20 mouse cellular contexts compared by ENCODE assay signal in genomic region chr6:128001587-128001986, GRCm38 (mm10).
DNase-seq lines count a peak whose midpoint lies in the region; ATAC-seq lines count a peak whose summit lies in the region.
"Had no signal": no experiment of that assay in that cellular context is flagged by ENCODE, and none has a peak within 500 bp of the region (broad histone marks: within the 10 kb centered on the region; RNA-seq: fewer than 3 reads in every experiment).

No protein-coding gene starts in this region.

- no peak overlapping the region for H3K4me3 ChIP-seq in neural tube, embryonic 13.5 days
- no peak overlapping the region for H3K4me3 ChIP-seq in neural tube, embryonic 15.5 days (replicated peaks)
- H3K4me3 ChIP-seq in embryonic facial prominence, embryonic 15.5 days (replicated peaks) = no peak overlapping the region
- H3K4me3 ChIP-seq: heart, embryonic 10.5 days; midbrain, embryonic 12.5 days had no signal

- 0 out of 2 replicates have a peak overlapping the region, but pooled peaks have one; percentile 33 for H3K27ac ChIP-seq in neural tube, embryonic 13.5 days (replicated peaks)
- H3K27ac ChIP-seq in neural tube, embryonic 15.5 days (replicated peaks) = no peak overlapping the region
- H3K27ac ChIP-seq in embryonic facial prominence, embryonic 15.5 days (replicated peaks) = peak overlapping the region; percentile 13; the same call in 1 of the 2 replicates
- H3K27ac ChIP-seq: hindbrain, postnatal 0 days; midbrain, embryonic 12.5 days had no signal

- no peak overlapping the region for H3K4me2 ChIP-seq in neural tube, embryonic 13.5 days
- H3K4me2 ChIP-seq in neural tube, embryonic 15.5 days = no peak overlapping the region
- H3K4me2 ChIP-seq in embryonic facial prominence, embryonic 15.5 days (replicated peaks) = no peak overlapping the region
- H3K4me2 ChIP-seq: midbrain, embryonic 12.5 days had no signal

- no peak overlapping the region for H3K9ac ChIP-seq in neural tube, embryonic 13.5 days
- H3K9ac ChIP-seq in neural tube, embryonic 15.5 days (replicated peaks) = no peak overlapping the region
- no peak overlapping the region for H3K9ac ChIP-seq in embryonic facial prominence, embryonic 15.5 days
- H3K9ac ChIP-seq: liver, postnatal 0 days; midbrain, embryonic 12.5 days had no signal

- ATAC-seq in neural tube, embryonic 13.5 days (ENCODE audit: low read depth) = no peak
- ATAC-seq in neural tube, embryonic 15.5 days (ENCODE audit: low FRiP score) = no peak
- no peak for ATAC-seq in embryonic facial prominence, embryonic 15.5 days (ENCODE audit: insufficient number of reproducible peaks, low FRiP score, low TSS enrichment, low read depth)
- peak; percentile 55 for ATAC-seq in megakaryocyte progenitor cell, adult 5-6 weeks (replicated peaks; ENCODE audit: poor library complexity)
- ATAC-seq: CD4-positive, CD25-positive, alpha-beta regulatory T cell, adult 4 months; liver, postnatal 0 days had no signal

- H3K36me3 ChIP-seq in neural tube, embryonic 13.5 days = no peaks in the 10 kb centered on the region
- H3K36me3 ChIP-seq in neural tube, embryonic 15.5 days = no peaks in the 10 kb centered on the region
- no peaks in the 10 kb centered on the region for H3K36me3 ChIP-seq in embryonic facial prominence, embryonic 15.5 days
- H3K36me3 ChIP-seq: G1E; midbrain, embryonic 12.5 days had no signal

- H3K27me3 ChIP-seq in neural tube, embryonic 13.5 days = no peaks in the 10 kb centered on the region
- no peaks in the 10 kb centered on the region for H3K27me3 ChIP-seq in neural tube, embryonic 15.5 days (replicated peaks)
- no peaks in the 10 kb centered on the region for H3K27me3 ChIP-seq in embryonic facial prominence, embryonic 15.5 days
- H3K27me3 ChIP-seq: midbrain, embryonic 12.5 days had no signal

- H3K4me1 ChIP-seq in neural tube, embryonic 13.5 days (replicated peaks) = peaks cover 38% of the 10 kb centered on the region
- peaks cover 30% of the 10 kb centered on the region for H3K4me1 ChIP-seq in neural tube, embryonic 15.5 days
- peaks cover 61% of the 10 kb centered on the region for H3K4me1 ChIP-seq in embryonic facial prominence, embryonic 15.5 days

- WGBS in neural tube, embryonic 13.5 days = 52% methylated on average over 1 of the region's 1 CpGs
- 76% methylated on average over 1 of the region's 1 CpGs for WGBS in neural tube, embryonic 15.5 days
- 70% methylated on average over 1 of the region's 1 CpGs for WGBS in embryonic facial prominence, embryonic 15.5 days

- H3K9me3 ChIP-seq in neural tube, embryonic 13.5 days = no peaks in the 10 kb centered on the region
- no peaks in the 10 kb centered on the region for H3K9me3 ChIP-seq in neural tube, embryonic 15.5 days (replicated peaks)
- H3K9me3 ChIP-seq in embryonic facial prominence, embryonic 15.5 days (replicated peaks) = no peaks in the 10 kb centered on the region
- H3K9me3 ChIP-seq: heart, embryonic 10.5 days; midbrain, embryonic 12.5 days had no signal

- DNase-seq in right cerebral cortex, postnatal 14 days = no peak
- DNase-seq in spleen, postnatal 14 days (ENCODE audit: low spot score in 2 of 2) = no peak
- no peak for DNase-seq in lung, postnatal 10 days
- DNase-seq: cerebellum, postnatal 25 days; gastrocnemius, postnatal 25 days; heart, postnatal 36 days; kidney, adult 8-10 months; kidney, postnatal 25 days; liver; liver, postnatal 0 days; lung, postnatal 4 days had no signal
